Mouse (Mus musculus) bone marrow macrophage, adult 2 months (primary cell): ENCODE results near the gene Gjd3. TPM values are rescaled to one million over a fixed set of nuclear protein-coding genes. Genes with fewer than 3 reads are reported as not detected.
"Not testable (repeated sequence)": the region's sequence is repeated elsewhere in the genome, so short reads cannot be mapped to it uniquely, and the experiment has no call there.

ENCODE experiments used
- H3K27ac ChIP-seq: 2 replicates; pipeline ENCODE4 v1.5.1; 2012; ENCODE audit warnings: low read depth, low read length; ENCODE audit not compliant: insufficient read depth
- H3K4me1 ChIP-seq: 2 replicates; pipeline ENCODE4 v1.6.1; 2012; ENCODE audit warnings: low read length; ENCODE audit not compliant: control insufficient read depth, insufficient read depth
- H3K4me3 ChIP-seq: 2 replicates; pipeline ENCODE4 v1.5.1; 2012; ENCODE audit warnings: mild to moderate bottlenecking, low read length, moderate library complexity; ENCODE audit not compliant: insufficient read depth
- CTCF ChIP-seq: IDR thresholded peaks from 2 replicates; pipeline ENCODE4 v1.5.1; 2012; ENCODE audit warnings: low read depth, mild to moderate bottlenecking, low read length, moderate library complexity
- POLR2A ChIP-seq: IDR thresholded peaks from 2 replicates; pipeline ENCODE4 v1.6.1; 2012; ENCODE audit warnings: mild to moderate bottlenecking, low read depth, low read length, borderline replicate concordance
- polyA plus RNA-seq: library from polyadenylated mRNA; stranded (reverse); fragments of >200 nt; gene quantifications from 2 replicates; pipeline ENCODE4 v1.2.4, GENCODE M21; 2012; ENCODE audit not compliant: missing spikeins, insufficient read depth, insufficient read length

The Gjd3 gene
- polyA plus RNA-seq, 1 experiment, result not detected

DNA sequence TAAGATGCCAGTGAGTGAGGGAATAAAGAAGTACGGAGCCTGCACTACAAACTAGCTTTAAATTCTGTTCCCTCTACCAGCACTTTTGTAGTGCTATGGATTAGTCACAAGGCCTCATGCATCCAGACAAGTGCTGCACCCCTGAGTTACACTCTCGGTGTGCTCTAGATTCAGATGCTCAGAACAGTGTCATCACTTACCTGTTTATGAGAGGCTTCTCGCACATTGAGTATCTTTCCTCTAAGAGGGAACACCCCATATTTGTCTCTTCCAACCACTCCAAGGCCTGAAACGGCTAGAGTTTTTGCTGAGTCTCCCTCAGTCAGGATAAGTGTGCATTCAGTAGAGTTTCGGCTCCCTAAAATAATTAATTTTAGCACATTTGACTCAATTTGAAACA is 27.9 kb upstream of the Gjd3 start:
- Histone ChIP-seq H3K27ac (no peak overlapping the region), H3K4me1 (no peaks in the 10 kb centered on the region), H3K4me3 (no peak overlapping the region)
- TF ChIP-seq POLR2A (no peak), CTCF (no peak)

DNA sequence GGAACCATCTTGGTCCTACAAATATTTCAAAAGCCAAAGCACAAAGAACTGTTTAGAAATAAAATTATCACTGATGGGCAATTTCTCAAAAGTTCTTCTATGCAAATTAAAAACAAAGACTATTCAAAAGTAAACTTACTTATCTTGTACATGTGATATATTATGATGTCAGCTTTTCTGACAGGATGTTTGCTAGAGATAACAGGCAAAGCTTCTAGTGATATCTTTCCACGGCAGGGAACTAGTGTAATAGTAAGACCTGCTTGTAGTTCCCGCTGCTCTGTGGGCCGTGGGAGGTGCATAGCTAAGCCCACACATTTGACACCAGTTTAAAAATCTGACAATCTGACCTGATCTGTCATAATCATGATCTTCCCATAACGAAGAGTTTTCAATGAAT is 27.3 kb upstream of the Gjd3 start:
- no peak overlapping the region for H3K4me3 ChIP-seq
- TF ChIP-seq POLR2A, result no peak
- TF ChIP-seq CTCF, result no peak
- no peaks in the 10 kb centered on the region for H3K4me1 ChIP-seq
- H3K27ac ChIP-seq, result no peak overlapping the region

DNA sequence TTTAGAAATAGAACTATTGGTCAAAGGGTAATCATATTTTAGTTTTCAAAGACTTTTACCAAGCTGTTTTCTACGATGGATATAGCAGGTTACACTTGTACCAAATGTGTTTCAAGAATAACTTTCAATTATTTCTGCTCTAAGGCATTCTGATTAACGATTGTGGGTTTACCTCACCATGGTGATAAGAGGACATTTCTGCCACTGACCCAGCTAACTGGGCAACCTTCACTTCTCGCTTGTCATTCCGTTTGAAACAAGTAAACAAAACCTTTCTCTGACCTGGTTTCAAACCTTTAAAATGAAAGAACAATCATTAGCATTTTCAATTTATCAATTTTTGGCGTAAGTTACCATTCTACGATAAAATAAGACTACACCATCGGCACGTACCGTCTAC is 24.0 kb upstream of the Gjd3 start:
- no peak overlapping the region for H3K27ac ChIP-seq

DNA sequence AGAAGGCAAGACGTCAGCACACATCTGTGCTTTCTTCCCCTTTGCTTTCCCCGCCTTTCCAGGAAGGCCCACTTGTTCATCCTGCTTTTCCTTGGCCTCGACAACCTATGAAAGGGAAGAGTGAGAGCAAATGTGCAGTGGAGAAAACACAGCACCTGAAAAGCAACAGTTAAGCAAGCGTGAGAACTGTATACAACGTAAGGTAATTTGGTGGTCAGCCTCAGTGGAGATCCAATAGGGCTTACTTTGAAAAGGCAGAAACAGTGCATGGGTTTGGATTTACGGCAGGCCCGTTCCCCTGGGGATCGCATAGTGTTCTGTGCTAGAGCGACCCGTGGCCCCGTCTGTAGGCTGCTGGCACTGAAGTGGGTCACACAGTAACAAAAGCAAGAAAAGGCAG is 16.4 kb upstream of the Gjd3 start:
- TF ChIP-seq POLR2A (no peak), CTCF (no peak)
- no peak overlapping the region for H3K4me3 ChIP-seq
- H3K4me1 ChIP-seq, result no peaks in the 10 kb centered on the region
- H3K27ac ChIP-seq, result no peak overlapping the region

More for the DNA sequence above, 24.0 kb upstream of the Gjd3 start:
- Histone ChIP-seq H3K4me3 (no peak overlapping the region), H3K4me1 (no peaks in the 10 kb centered on the region)
- TF ChIP-seq CTCF (no peak), POLR2A (no peak)

DNA sequence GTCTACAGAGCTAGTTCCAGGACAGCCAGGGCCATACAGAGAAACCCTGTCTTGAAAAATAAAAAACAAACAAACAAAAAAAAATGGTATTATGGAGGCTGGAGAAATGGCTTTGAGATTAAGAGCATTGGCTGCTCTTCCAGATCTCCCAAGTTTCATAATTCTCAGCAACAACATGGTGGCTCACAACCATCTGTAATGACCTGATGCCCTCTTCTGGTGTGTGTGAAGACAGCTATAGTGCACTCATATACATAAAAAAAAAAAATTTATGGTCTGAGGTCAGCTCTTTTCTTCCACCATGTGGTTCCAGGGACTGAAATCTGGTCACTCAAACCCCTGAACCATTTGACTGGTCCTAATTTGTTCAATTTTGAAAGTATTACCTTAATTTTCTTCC is 16.0 kb upstream of the Gjd3 start:
- TF ChIP-seq CTCF (no peak), POLR2A (no peak)
- Histone ChIP-seq H3K4me3 (no peak overlapping the region), H3K4me1 (no peaks in the 10 kb centered on the region), H3K27ac (no peak overlapping the region)

DNA sequence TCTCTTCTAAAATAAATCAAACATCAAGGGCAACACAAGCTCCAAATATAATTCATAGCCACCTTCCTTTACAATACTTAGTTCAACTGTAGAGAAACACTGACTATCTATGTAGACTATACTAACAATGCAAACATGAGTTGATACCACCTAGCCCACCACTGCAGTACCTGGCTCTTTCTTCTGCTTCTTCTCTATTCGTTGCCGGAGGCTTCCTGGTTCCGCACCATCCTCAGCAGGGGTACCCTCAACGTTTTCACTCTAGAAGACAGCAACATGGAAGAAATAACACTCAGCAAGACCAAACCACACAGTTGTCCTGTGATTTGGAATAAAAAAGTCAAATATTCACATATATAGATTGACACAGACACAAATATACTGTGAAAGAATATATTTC is 14.8 kb upstream of the Gjd3 start:
- H3K27ac ChIP-seq, result no peak overlapping the region
- no peaks in the 10 kb centered on the region for H3K4me1 ChIP-seq
- TF ChIP-seq POLR2A (no peak), CTCF (no peak)
- H3K4me3 ChIP-seq, result no peak overlapping the region

DNA sequence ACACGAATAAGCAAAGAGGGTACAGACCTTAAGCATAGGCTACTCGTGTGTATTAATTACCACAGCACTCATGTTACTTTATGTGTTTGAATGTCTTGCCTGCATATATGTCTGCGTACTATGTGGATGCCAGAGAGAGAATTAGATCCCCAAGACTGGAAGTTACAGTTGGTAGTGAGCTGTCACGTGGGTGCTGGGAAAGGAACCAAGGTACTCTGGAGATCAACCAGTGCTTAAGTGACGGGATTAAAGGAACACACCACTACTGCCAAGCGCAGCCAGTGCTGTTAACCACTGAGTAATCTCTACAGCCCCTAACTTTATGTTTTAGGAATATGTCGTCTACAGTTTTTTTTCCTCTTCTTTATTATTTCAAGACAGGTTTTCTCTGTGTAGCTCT is 13.2 kb upstream of the Gjd3 start:
- no peaks in the 10 kb centered on the region for H3K4me1 ChIP-seq
- H3K27ac ChIP-seq, result no peak overlapping the region

DNA sequence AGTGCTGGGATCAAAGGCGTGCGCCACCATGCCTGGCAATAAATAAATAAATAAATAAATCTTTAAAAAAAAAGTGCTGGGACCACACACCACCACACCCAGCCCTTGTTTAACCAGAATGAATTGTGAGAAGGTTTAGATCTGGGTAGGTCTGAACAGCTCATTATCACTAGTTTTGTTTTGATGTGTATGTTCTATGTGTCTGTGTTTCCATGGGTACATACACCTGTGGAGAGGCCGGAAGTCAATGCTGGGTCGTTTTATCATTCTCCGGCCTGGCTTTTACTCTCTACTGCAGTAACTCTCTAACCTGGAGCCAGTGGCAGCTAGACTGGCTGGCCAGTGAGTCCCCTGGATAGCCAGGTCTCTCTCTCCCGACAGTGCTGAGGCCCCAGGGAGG is 8.1 kb upstream of the Gjd3 start:
- no peaks in the 10 kb centered on the region for H3K4me1 ChIP-seq
- TF ChIP-seq POLR2A (no peak), CTCF (no peak)
- H3K4me3 ChIP-seq, result no peak overlapping the region
- no peak overlapping the region for H3K27ac ChIP-seq

More for the DNA sequence above, 13.2 kb upstream of the Gjd3 start:
- no peak overlapping the region for H3K4me3 ChIP-seq
- no peak for TF ChIP-seq CTCF
- TF ChIP-seq POLR2A, result no peak

DNA sequence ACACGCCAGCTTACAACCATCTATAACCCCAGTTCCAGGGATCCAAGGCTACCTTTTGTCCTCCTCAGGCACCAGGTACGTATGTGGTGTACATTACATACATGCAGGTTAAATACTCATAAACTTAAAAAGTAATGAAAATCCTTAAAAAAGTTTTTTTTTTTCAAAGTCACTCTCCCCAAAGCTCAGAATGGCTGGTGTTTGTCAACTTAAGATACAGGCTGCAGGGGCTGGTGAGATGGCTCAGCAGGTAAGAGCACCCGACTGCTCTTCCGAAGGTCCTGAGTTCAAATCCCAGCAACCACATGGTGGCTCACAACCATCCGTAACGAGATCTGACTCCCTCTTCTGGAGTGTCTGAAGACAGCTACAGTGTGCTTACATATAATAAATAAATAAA is 5.4 kb upstream of the Gjd3 start:
- H3K4me3 ChIP-seq, H3K4me1 ChIP-seq, H3K27ac ChIP-seq: not testable (repeated sequence)

DNA sequence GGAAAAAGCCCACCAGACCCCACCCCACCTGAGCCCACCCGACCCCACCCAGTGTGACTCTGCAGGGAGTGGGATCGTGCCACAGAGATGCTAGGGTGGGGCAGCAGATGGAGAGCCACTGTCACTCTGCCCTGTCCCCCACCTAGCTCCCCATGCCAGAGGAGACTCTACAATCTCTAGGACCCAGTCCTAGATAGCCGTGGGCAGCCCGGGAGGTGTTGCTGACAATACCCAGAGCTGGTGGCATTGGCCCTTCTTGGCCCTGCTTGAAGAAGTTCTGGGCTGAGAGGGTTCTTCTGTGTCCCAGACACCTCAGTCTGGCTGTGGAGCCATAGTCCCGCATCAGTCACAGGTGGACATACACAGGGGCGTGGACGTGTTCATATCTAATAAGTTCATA is 2.7 kb upstream of the Gjd3 start:
- Histone ChIP-seq H3K4me1 (no peaks in the 10 kb centered on the region), H3K4me3 (no peak overlapping the region), H3K27ac (no peak overlapping the region)
- no peak for TF ChIP-seq CTCF

DNA sequence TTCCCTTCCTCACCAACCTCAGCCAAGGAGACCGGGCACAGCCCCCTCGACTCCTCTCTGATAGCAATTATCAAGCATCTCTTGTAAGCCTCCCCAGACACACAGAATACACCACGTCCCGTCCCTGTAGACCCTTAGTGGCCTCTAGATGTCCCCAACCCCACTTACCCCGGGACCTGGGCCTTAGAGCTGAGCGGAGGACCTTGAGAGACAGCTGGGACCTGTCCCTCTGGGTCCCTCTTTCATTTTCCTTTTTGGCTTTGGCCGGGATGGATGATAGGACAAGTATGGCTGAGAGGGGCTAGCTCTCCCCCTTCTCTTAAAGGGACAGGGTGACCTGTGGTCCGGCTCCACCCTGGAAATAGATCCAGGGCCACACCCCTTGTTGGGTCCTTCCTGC is 735 bp upstream of the Gjd3 start:
- TF ChIP-seq POLR2A, result no peak
- no peak for TF ChIP-seq CTCF
- no peaks in the 10 kb centered on the region for H3K4me1 ChIP-seq
- no peak overlapping the region for H3K4me3 ChIP-seq
- no peak overlapping the region for H3K27ac ChIP-seq
